Mouse (Mus musculus): ENCODE results near the gene Serp1. TPM values are rescaled to one million over a fixed set of nuclear protein-coding genes. Genes with fewer than 3 reads are reported as not detected.
A peak's percentile ranks its signal among the peaks of the same experiment; 100 is the strongest.

Gene Serp1
- total RNA-seq (2014; rRNA removed) (35.7 and 42.4 TPM in 2 replicates), polyA plus RNA-seq (2015; fragmentation: Nextera tagmentation; extraction: Ambion mirVana) (44.9 and 45.1 TPM in 2 replicates)

- Histone ChIP-seq H3K4me1 (ENCODE audit: insufficient read depth, low read length) (peaks cover 5% of the 10 kb centered on the region; the same call in 1 of the 2 replicates), H3K4me3 (ENCODE audit: low read depth, low read length) (peak within 1 kb of the TSS; percentile 95), H3K36me3 (ENCODE audit: insufficient read depth, low read length) (peaks cover 7% of the 10 kb centered on the region; the same call in 1 of the 2 replicates), H3K27ac (ENCODE audit: low read depth, low read length) (peak within 1 kb of the TSS; percentile 92), H3K4me2 (ENCODE audit: low read depth, low read length, poor library complexity, severe bottlenecking) (peak within 1 kb of the TSS; percentile 71), H3K27me3 (ENCODE audit: insufficient read depth, low read length) (no peaks in the 10 kb centered on the region), H3K9ac (replicated peaks; ENCODE audit: low read length, poor library complexity, severe bottlenecking) (peak within 1 kb of the TSS; percentile 95), H3K9me3 (ENCODE audit: low read length) (no peaks in the 10 kb centered on the region)
- DNase-seq (ENCODE audit: low spot score) (peak; percentile 99), ATAC-seq (ENCODE audit: low FRiP score) (peak; percentile 98)
- WGBS: 0% methylated on average over 51 of the region's 57 CpGs
- peak; percentile 6; the same call in 1 of the 2 replicates for TF ChIP-seq CTCF (IDR thresholded peaks at IDR 0.05)
Observed at GRCm38 (mm10) chr3:58525652-58526407, at the start of gene Serp1, which contains the start of gene Eif2a. Serp1 (minus strand) TSS chr3:58525892. Eif2a (plus strand) TSS chr3:58525821.

- Histone ChIP-seq H3K4me2 (ENCODE audit: low read depth, low read length, poor library complexity, severe bottlenecking) (no peak overlapping the region), H3K36me3 (ENCODE audit: insufficient read depth, low read length) (no peaks in the 10 kb centered on the region), H3K27me3 (ENCODE audit: insufficient read depth, low read length) (no peaks in the 10 kb centered on the region), H3K9ac (replicated peaks; ENCODE audit: low read length, poor library complexity, severe bottlenecking) (no peak overlapping the region), H3K4me1 (ENCODE audit: insufficient read depth, low read length) (no peaks in the 10 kb centered on the region), H3K27ac (ENCODE audit: low read depth, low read length) (no peak overlapping the region), H3K9me3 (ENCODE audit: low read length) (no peaks in the 10 kb centered on the region), H3K4me3 (ENCODE audit: low read depth, low read length) (no peak overlapping the region)
- ATAC-seq (ENCODE audit: low FRiP score): no peak
- TF ChIP-seq CTCF (IDR thresholded peaks at IDR 0.05): no peak
- DNase-seq (ENCODE audit: low spot score): no peak
- WGBS: 88% methylated on average over 3 of the region's 3 CpGs
Observed at GRCm38 (mm10) chr3:58570821-58571220, 45.1 kb upstream of the Serp1 start.

GRCm38 (mm10) chr3:58561437-58561836 is 35.7 kb upstream of the Serp1 start:
- no peaks in the 10 kb centered on the region for H3K4me1 ChIP-seq (ENCODE audit: insufficient read depth, low read length)
- H3K4me3 ChIP-seq (ENCODE audit: low read depth, low read length): no peak overlapping the region
- no peaks in the 10 kb centered on the region for H3K27me3 ChIP-seq (ENCODE audit: insufficient read depth, low read length)
- H3K9ac ChIP-seq (replicated peaks; ENCODE audit: low read length, poor library complexity, severe bottlenecking): no peak overlapping the region
- H3K36me3 ChIP-seq (ENCODE audit: insufficient read depth, low read length): peaks cover 8% of the 10 kb centered on the region; the same call in 1 of the 2 replicates
- DNase-seq (ENCODE audit: low spot score): peak; percentile 1
- no peak for TF ChIP-seq CTCF (IDR thresholded peaks at IDR 0.05)
- H3K27ac ChIP-seq (ENCODE audit: low read depth, low read length): no peak overlapping the region
- H3K9me3 ChIP-seq (ENCODE audit: low read length): no peaks in the 10 kb centered on the region
- ATAC-seq (ENCODE audit: low FRiP score): no peak
- WGBS: 28% methylated on average over 2 of the region's 2 CpGs
- H3K4me2 ChIP-seq (ENCODE audit: low read depth, low read length, poor library complexity, severe bottlenecking): no peak overlapping the region

- no peak overlapping the region for H3K27ac ChIP-seq (ENCODE audit: low read depth, low read length)
- no peak for TF ChIP-seq CTCF (IDR thresholded peaks at IDR 0.05)
- no peak overlapping the region for H3K4me3 ChIP-seq (ENCODE audit: low read depth, low read length)
- no peaks in the 10 kb centered on the region for H3K4me1 ChIP-seq (ENCODE audit: insufficient read depth, low read length)
- H3K9ac ChIP-seq (replicated peaks; ENCODE audit: low read length, poor library complexity, severe bottlenecking): no peak overlapping the region
- H3K27me3 ChIP-seq (ENCODE audit: insufficient read depth, low read length): no peaks in the 10 kb centered on the region
- DNase-seq (ENCODE audit: low spot score) (no peak), ATAC-seq (ENCODE audit: low FRiP score) (no peak)
- H3K4me2 ChIP-seq (ENCODE audit: low read depth, low read length, poor library complexity, severe bottlenecking): no peak overlapping the region
- WGBS: 20% methylated on average over 2 of the region's 2 CpGs
- peaks cover 18% of the 10 kb centered on the region for H3K36me3 ChIP-seq (ENCODE audit: insufficient read depth, low read length)
- no peaks in the 10 kb centered on the region for H3K9me3 ChIP-seq (ENCODE audit: low read length)
Observed at GRCm38 (mm10) chr3:58559887-58560286, 34.2 kb upstream of the Serp1 start.

- H3K27ac ChIP-seq (ENCODE audit: low read depth, low read length): no peak overlapping the region
- H3K36me3 ChIP-seq (ENCODE audit: insufficient read depth, low read length): peaks cover 35% of the 10 kb centered on the region
- H3K27me3 ChIP-seq (ENCODE audit: insufficient read depth, low read length): no peaks in the 10 kb centered on the region
- no peak overlapping the region for H3K4me3 ChIP-seq (ENCODE audit: low read depth, low read length)
- 82% methylated on average over 7 of the region's 7 CpGs for WGBS
- no peaks in the 10 kb centered on the region for H3K9me3 ChIP-seq (ENCODE audit: low read length)
- no peak overlapping the region for H3K4me2 ChIP-seq (ENCODE audit: low read depth, low read length, poor library complexity, severe bottlenecking)
- DNase-seq (ENCODE audit: low spot score): no peak
- no peaks in the 10 kb centered on the region for H3K4me1 ChIP-seq (ENCODE audit: insufficient read depth, low read length)
- H3K9ac ChIP-seq (replicated peaks; ENCODE audit: low read length, poor library complexity, severe bottlenecking): no peak overlapping the region
- ATAC-seq (ENCODE audit: low FRiP score): no peak
- no peak for TF ChIP-seq CTCF (IDR thresholded peaks at IDR 0.05)
Observed at GRCm38 (mm10) chr3:58556649-58557048, 31.0 kb upstream of the Serp1 start.

All from midbrain, postnatal 0 days (tissue).